Mouse (Mus musculus) heart, embryonic 10.5 days (tissue): Measurements from ENCODE around the gene Ski. TPM values are rescaled to one million over a fixed set of nuclear protein-coding genes. Genes with fewer than 3 reads are reported as not detected.
A peak's percentile ranks its signal among the peaks of the same experiment; 100 is the strongest.

Experiments used
- DNase-seq: peaks from one replicate; pipeline ENCODE4 v3.0.0-alpha.2; 2017; ENCODE audit warnings: low spot score
- H3K27ac ChIP-seq: fragments of 300-500 bp; sonication (generic); 2 replicates; pipeline ENCODE4 v1.5.1; 2016; ENCODE audit warnings: mild to moderate bottlenecking
- H3K27me3 ChIP-seq: fragments of 300-500 bp; sonication (generic); 2 replicates; pipeline ENCODE4 v1.6.1; 2016; ENCODE audit warnings: mild to moderate bottlenecking; ENCODE audit not compliant: poor library complexity, insufficient read depth, severe bottlenecking
- H3K36me3 ChIP-seq: fragments of 300-500 bp; sonication (generic); 2 replicates; pipeline ENCODE4 v1.6.1; 2016; ENCODE audit warnings: mild to moderate bottlenecking, moderate library complexity
- H3K4me1 ChIP-seq: fragments of 300-500 bp; sonication (generic); 2 replicates; pipeline ENCODE4 v1.6.1; 2016; ENCODE audit warnings: mild to moderate bottlenecking
- H3K4me3 ChIP-seq: fragments of 300-500 bp; sonication (generic); 2 replicates; pipeline ENCODE4 v1.5.1; 2016; ENCODE audit warnings: mild to moderate bottlenecking, moderate library complexity
- H3K9me3 ChIP-seq: fragments of 300-500 bp; sonication (generic); 2 replicates; pipeline ENCODE4 v1.6.1; 2016; ENCODE audit warnings: mild to moderate bottlenecking, moderate library complexity
- WGBS: fragments of 180-500 bp; shearing (Covaris S2); methylation state at CpG from one replicate; pipeline ENCODE4 v1.1.7; 2016; 5-methylcytosine and 5-hydroxymethylcytosine counted together
- polyA plus RNA-seq: library from polyadenylated mRNA; unstranded; fragments of >200 nt; fragmentation: Nextera tagmentation; extraction: Ambion mirVana; gene quantifications from 2 replicates; pipeline ENCODE4 v1.2.1, GENCODE M21; 2016

The Ski gene
- polyA plus RNA-seq, 1 experiment from 2014 or later, result 11.3 TPM

DNA sequence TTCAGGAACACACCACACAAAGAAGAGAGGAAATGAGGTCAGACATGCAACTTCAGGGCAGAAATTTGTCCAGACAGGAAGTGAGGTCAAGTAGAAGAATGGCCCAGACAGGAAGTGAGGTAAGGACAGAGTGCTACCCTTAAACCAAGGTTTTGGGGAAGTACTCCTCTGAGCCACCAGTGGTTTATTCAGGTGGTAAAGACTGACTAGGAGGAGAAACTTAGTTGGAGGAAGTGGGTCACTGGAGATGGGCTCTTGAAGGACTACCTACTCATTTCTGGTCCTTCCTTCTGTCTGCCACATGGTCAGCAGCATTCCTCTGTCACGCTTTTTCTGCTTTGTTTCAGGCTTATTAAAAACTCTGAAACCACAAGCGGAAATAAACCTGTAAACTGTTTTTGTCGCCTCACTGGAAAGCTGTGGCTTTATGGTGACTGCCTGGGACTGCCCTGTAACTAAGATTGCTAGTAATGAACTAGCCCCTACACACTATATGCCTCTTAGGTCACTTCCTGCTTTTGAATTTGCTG is 21.5 kb downstream of the Ski start:
- Histone ChIP-seq H3K9me3 (no peaks in the 10 kb centered on the region), H3K4me1 (peaks cover 89% of the 10 kb centered on the region), H3K4me3 (no peak overlapping the region), H3K27ac (no peak overlapping the region), H3K27me3 (no peaks in the 10 kb centered on the region), H3K36me3 (no peaks in the 10 kb centered on the region)
- DNase-seq, result no peak
- 78% methylated on average over 3 of the region's 3 CpGs for WGBS

GRCm38 (mm10) chr4:155197726-155198125 is 24.7 kb downstream of the Ski start:
- 29% methylated on average over 6 of the region's 6 CpGs for WGBS
- Histone ChIP-seq H3K4me3 (no peak overlapping the region), H3K27me3 (no peaks in the 10 kb centered on the region), H3K27ac (peak overlapping the region; percentile 57; the same call in 1 of the 2 replicates), H3K9me3 (no peaks in the 10 kb centered on the region), H3K4me1 (peaks cover 92% of the 10 kb centered on the region), H3K36me3 (0 out of 2 replicates have a peak, but pooled peaks cover 4% of the 10 kb centered on the region)
- DNase-seq, result no peak

GRCm38 (mm10) chr4:155195204-155195603 is 27.2 kb downstream of the Ski start:
- H3K4me1 ChIP-seq, result peaks cover 89% of the 10 kb centered on the region
- no peaks in the 10 kb centered on the region for H3K9me3 ChIP-seq
- no peak overlapping the region for H3K27ac ChIP-seq
- 86% methylated on average over 9 of the region's 9 CpGs for WGBS
- H3K27me3 ChIP-seq, result no peaks in the 10 kb centered on the region
- H3K4me3 ChIP-seq, result no peak overlapping the region
- 0 out of 2 replicates have a peak, but pooled peaks cover 4% of the 10 kb centered on the region for H3K36me3 ChIP-seq
- DNase-seq, result no peak

DNA sequence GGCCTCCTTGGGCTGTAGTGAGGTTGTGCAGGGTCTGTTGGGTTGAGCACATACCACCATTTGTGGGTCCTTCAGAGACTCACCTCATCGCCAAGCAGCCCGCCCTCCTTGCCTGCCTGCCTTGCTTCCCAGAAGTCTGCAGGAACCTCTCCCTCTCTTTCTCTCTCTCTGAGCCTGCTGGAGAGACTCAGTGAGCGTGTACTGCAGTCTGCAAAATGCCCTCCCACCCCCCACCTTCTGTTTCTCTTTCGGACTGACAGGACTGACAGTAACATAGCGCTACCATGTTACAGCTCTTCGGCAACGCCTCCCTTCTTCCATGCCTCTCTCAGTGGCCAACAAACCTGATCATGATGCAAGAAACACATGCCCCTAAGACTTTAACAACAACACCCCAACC is 32.1 kb downstream of the Ski start:
- no peaks in the 10 kb centered on the region for H3K9me3 ChIP-seq
- H3K27me3 ChIP-seq, result no peaks in the 10 kb centered on the region
- WGBS, result 31% methylated on average over 7 of the region's 7 CpGs
- peak overlapping the region; percentile 87 for H3K27ac ChIP-seq
- DNase-seq, result no peak
- 0 out of 2 replicates have a peak, but pooled peaks cover 4% of the 10 kb centered on the region for H3K36me3 ChIP-seq
- H3K4me3 ChIP-seq, result no peak overlapping the region
- H3K4me1 ChIP-seq, result peaks cover 90% of the 10 kb centered on the region

DNA sequence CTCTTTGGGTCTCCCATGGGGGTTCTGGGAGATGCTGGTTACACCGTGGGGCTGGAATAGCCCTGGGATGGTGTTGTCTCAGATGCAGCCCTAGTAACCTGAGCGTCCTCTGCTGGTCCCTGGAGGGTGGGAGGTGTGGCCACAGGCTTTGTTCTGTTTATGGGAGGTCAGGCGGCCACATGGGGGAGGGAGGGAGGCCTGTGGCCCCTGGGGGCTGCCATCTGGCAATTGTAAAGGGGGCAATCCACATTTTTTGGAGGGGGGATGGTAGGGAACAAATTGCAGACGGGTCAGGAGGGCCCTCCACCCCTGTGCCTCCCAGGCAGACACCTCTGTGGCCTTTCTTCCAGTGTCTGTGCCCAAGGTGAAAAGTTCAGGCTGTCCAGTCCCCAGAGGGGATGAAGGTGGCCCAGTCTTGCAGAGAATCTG is 32.7 kb downstream of the Ski start:
- peaks cover 91% of the 10 kb centered on the region for H3K4me1 ChIP-seq
- H3K9me3 ChIP-seq, result no peaks in the 10 kb centered on the region
- H3K4me3 ChIP-seq, result peak overlapping the region; percentile 13; the same call in 1 of the 2 replicates
- no peak for DNase-seq
- peak overlapping the region; percentile 87 for H3K27ac ChIP-seq
- 0 out of 2 replicates have a peak, but pooled peaks cover 4% of the 10 kb centered on the region for H3K36me3 ChIP-seq
- no peaks in the 10 kb centered on the region for H3K27me3 ChIP-seq
- WGBS, result 3% methylated on average over 4 of the region's 4 CpGs

GRCm38 (mm10) chr4:155188803-155189202 is 33.6 kb downstream of the Ski start:
- H3K36me3 ChIP-seq, result 0 out of 2 replicates have a peak, but pooled peaks cover 4% of the 10 kb centered on the region
- no peak for DNase-seq
- H3K4me1 ChIP-seq, result peaks cover 95% of the 10 kb centered on the region
- H3K9me3 ChIP-seq, result no peaks in the 10 kb centered on the region
- H3K27me3 ChIP-seq, result no peaks in the 10 kb centered on the region
- no peak overlapping the region for H3K4me3 ChIP-seq
- peak overlapping the region; percentile 77; the same call in 1 of the 2 replicates for H3K27ac ChIP-seq

GRCm38 (mm10) chr4:155188341-155188740 is 34.1 kb downstream of the Ski start:
- no peak overlapping the region for H3K4me3 ChIP-seq
- H3K27ac ChIP-seq, result peak overlapping the region; percentile 77
- peaks cover 95% of the 10 kb centered on the region for H3K4me1 ChIP-seq
- H3K36me3 ChIP-seq, result 0 out of 2 replicates have a peak, but pooled peaks cover 3% of the 10 kb centered on the region
- WGBS, result 30% methylated on average over 8 of the region's 8 CpGs
- no peaks in the 10 kb centered on the region for H3K27me3 ChIP-seq
- no peaks in the 10 kb centered on the region for H3K9me3 ChIP-seq
- no peak for DNase-seq

DNA sequence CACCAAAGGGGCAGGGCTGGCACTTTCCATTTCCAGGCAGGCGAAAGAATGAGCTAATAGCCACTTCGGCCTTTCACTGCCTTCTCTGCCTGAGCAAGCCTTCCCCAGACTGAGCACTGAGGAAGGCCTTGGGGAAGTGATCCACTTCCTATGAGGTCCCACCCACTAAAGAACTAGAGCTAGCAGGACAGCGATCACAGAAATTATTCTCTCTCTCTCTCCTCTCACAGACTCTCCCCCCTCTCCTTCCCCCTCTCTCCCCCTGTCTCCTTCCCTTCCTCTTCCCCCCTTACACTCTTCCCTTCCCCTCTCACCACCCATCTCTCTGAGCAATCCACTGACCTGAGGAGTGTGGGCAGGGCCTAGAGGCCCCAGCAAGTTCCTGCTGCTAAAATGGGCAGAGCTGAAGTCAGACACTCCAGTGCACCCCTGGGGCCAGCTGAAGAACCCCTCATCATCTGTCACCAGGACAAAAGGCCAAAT is 35.2 kb downstream of the Ski start:
- Histone ChIP-seq H3K4me3 (no peak overlapping the region), H3K27ac (peak overlapping the region; percentile 77), H3K4me1 (peaks cover 95% of the 10 kb centered on the region), H3K27me3 (no peaks in the 10 kb centered on the region), H3K36me3 (no peaks in the 10 kb centered on the region), H3K9me3 (no peaks in the 10 kb centered on the region)
- DNase-seq, result no peak
- WGBS, result 29% methylated on average over 3 of the region's 3 CpGs

- Histone ChIP-seq H3K4me1 (peaks cover 87% of the 10 kb centered on the region), H3K9me3 (no peaks in the 10 kb centered on the region), H3K4me3 (no peak overlapping the region), H3K27ac (no peak overlapping the region), H3K36me3 (no peaks in the 10 kb centered on the region), H3K27me3 (no peaks in the 10 kb centered on the region)
- 87% methylated on average over 9 of the region's 9 CpGs for WGBS
- no peak for DNase-seq
These were observed 36.5 kb downstream of the Ski start for GRCm38 (mm10) chr4:155185845-155186244.

DNA sequence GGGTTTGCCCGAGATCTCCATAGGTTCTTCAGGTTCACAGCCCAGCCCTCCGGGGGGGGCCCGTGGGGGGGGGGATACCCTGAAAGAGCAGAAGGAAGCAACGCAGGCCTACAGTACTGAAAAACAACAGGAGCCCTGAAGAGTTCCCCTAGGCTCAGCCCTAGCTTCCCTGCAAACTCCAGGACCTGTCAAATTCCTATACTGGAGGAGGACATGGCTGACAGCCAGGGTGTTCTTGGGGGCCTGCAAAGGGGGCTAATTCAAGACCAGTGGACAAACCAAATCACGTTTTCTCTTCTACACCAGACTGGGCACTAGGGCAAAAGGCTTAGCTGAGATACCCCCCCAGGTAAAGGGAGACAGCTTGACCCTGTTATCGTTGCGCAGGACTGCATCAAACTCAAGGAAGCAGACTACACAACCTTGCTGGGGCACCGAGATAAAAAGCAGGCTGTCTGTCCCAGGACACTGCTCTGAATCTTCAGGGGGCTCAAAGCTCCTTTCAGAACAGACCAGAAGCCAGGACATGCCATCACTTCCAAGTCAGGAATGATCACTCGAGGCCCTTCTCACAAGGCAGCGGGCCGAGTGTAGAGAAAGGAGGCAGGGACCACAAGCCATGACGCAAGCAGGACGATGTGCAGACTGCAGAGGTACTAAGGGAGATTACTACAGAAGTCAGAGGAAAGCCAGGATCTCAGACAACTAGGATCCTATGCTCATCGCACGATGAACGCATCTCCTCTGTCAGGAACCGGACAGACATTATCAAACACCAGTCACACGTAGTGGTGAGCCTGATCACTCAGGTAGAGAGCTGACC is 37.9 kb downstream of the Ski start:
- H3K4me1 ChIP-seq, result peaks cover 81% of the 10 kb centered on the region

DNA sequence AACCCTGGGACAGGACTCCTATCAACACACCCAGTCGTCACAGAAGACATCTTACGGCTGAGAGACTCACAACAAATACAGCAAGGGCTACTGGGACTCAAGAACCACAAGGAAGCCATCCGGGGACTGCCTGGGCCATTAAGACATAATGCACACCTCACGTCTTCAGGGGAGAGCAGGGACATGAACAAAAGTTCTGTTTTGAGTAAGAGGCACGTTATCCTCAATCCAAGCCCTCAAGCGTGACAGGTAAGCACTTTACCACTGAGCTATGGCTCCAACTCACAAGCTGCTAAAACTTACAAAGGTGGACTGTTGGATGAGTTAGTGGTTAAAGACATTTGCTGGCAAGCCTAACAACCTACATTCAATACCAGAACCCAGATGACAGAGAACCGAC is 39.2 kb downstream of the Ski start:
- Histone ChIP-seq H3K36me3 (no peaks in the 10 kb centered on the region), H3K27ac (no peak overlapping the region), H3K9me3 (no peaks in the 10 kb centered on the region), H3K27me3 (no peaks in the 10 kb centered on the region), H3K4me3 (no peak overlapping the region), H3K4me1 (peaks cover 81% of the 10 kb centered on the region)
- no peak for DNase-seq
- WGBS, result 89% methylated on average over 7 of the region's 7 CpGs

More for the DNA sequence above, 37.9 kb downstream of the Ski start:
- WGBS, result 52% methylated on average over 18 of the region's 18 CpGs
- H3K9me3 ChIP-seq, result no peaks in the 10 kb centered on the region
- H3K27ac ChIP-seq, result peak overlapping the region; percentile 78
- DNase-seq, result no peak
- H3K36me3 ChIP-seq, result no peaks in the 10 kb centered on the region
- H3K4me3 ChIP-seq, result peak overlapping the region; percentile 28; the same call in 1 of the 2 replicates
- H3K27me3 ChIP-seq, result no peaks in the 10 kb centered on the region

GRCm38 (mm10) chr4:155178981-155179512 is 43.3 kb downstream of the Ski start:
- Histone ChIP-seq H3K9me3 (no peaks in the 10 kb centered on the region), H3K36me3 (0 out of 2 replicates have a peak, but pooled peaks cover 5% of the 10 kb centered on the region), H3K27ac (peak overlapping the region; percentile 83), H3K4me3 (peak overlapping the region; percentile 27; the same call in 1 of the 2 replicates), H3K4me1 (peaks cover 82% of the 10 kb centered on the region), H3K27me3 (no peaks in the 10 kb centered on the region)
- DNase-seq, result no peak
- WGBS, result 54% methylated on average over 3 of the region's 3 CpGs

DNA sequence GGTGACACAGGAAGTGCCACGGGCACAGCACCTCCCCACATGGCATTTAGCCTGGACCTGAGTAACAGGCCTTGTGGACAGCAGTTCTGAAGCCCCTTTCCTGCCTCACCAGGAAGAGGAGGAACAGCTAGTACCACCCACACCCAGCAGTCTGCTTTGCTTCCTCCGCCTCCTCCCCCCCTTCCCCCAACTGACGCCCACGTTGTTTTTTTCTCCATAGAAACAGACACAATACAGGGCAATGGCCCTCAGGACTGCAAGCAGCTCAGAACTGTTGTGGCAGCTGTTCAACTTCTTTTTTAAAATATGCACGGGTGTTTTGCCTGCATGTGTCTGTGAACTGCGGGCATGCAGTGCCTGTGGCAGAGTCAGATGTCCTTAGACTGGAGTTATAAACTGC is 44.1 kb downstream of the Ski start:
- no peaks in the 10 kb centered on the region for H3K9me3 ChIP-seq
- peak overlapping the region; percentile 83 for H3K27ac ChIP-seq
- peak overlapping the region; percentile 27 for H3K4me3 ChIP-seq
- peaks cover 83% of the 10 kb centered on the region for H3K4me1 ChIP-seq
- 16% methylated on average over 6 of the region's 6 CpGs for WGBS
- peak; percentile 90 for DNase-seq
- H3K27me3 ChIP-seq, result no peaks in the 10 kb centered on the region
- H3K36me3 ChIP-seq, result 0 out of 2 replicates have a peak, but pooled peaks cover 5% of the 10 kb centered on the region
